Mouse (Mus musculus) kidney, adult 18-20 months (tissue): ENCODE results near the gene Ncapg2.
A peak's percentile ranks its signal among the peaks of the same experiment; 100 is the strongest.

Source experiments
- DNase-seq: peaks from one replicate; pipeline ENCODE4 v3.0.0; 2021

Gene Ncapg2

GRCm38 (mm10) chr12:116449536-116449935, 44.3 kb downstream of the Ncapg2 start:
- DNase-seq: peak; percentile 31

GRCm38 (mm10) chr12:116460379-116461065, 55.3 kb downstream of the Ncapg2 start:
- DNase-seq: no peak

- no peak for DNase-seq
Observed at GRCm38 (mm10) chr12:116467030-116467429, 61.8 kb downstream of the Ncapg2 start.

GRCm38 (mm10) chr12:116468348-116468747, 63.1 kb downstream of the Ncapg2 start:
- DNase-seq: no peak

- no peak for DNase-seq
Observed at GRCm38 (mm10) chr12:116469096-116469495, 63.9 kb downstream of the Ncapg2 start.

GRCm38 (mm10) chr12:116473264-116473663, 68.1 kb downstream of the Ncapg2 start:
- DNase-seq: no peak

- no peak for DNase-seq
Observed at GRCm38 (mm10) chr12:116473761-116474160, 68.6 kb downstream of the Ncapg2 start.

- DNase-seq: no peak
Observed at GRCm38 (mm10) chr12:116474676-116475075, 69.5 kb downstream of the Ncapg2 start.

DNA sequence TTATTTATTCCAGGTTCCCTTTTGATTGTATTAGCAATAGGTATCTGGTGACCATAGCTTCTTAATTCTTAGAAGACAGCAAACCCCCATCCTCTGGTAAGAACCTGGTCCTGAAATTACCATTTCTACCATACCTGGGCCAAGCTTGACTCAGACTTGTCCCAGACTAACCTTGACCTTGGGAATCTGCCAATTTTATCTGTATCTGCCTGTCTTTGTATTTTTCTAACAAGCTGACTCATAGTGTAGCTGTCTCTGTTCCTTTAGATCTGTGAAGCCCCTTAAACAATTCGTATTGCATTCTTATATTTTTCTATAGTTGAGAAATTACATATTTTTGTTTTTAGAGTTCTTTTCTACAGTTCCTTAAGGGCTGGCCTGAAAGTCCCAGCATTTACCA, 73.6 kb downstream of the Ncapg2 start:
- DNase-seq: no peak

GRCm38 (mm10) chr12:116481921-116482320, 76.7 kb downstream of the Ncapg2 start:
- DNase-seq: no peak

GRCm38 (mm10) chr12:116483581-116483980, 78.4 kb downstream of the Ncapg2 start:
- no peak for DNase-seq

GRCm38 (mm10) chr12:116484991-116485390, 79.8 kb downstream of the Ncapg2 start:
- DNase-seq: no peak

DNA sequence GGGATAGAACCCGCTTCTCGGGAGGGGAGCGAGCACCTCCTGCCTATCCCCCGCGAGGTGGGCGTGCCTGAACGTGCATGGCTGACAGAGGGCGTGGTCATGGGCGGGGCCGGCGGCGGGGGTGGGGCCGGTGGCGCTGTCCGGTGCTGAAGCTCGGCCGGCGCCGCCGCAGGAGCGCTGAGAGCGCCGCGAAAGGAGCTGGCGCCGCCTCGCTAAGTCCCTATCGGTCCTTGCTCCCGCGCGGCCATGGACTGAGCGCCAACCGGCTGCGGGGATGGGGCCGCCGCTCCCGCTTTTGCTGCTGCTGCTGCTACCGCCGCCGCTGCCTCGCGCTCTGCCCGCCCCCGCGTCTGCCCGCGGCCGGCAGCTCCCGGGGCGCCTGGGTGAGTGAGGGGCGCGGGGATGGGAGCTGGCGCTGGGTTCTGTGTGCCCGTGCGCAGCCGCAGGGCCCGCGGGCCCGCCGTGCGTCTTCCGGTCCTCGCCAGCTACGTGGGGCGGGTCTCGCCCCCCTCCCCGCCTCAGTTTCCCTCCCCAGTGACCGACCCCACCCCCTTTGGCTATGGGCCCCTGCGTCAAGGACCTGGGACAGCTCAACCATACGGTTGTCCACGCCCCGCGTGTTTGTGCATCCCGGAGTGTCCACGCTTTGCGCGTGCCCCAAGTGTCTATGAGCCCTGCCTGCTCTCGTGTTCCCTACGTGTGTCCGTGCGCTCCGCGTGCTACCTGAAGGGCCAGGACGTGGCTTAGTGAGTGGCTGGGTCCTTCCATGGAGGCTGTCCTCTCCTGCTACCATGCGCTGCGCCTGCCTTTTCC, 80.6 kb downstream of the Ncapg2 start, which contains the start of gene Ptprn2:
TSS of gene Ptprn2 (plus strand) at position 130 of the 813 bp plus-strand sequence.
- peak; percentile 57 for DNase-seq

GRCm38 (mm10) chr12:116486404-116486730, 81.2 kb downstream of the Ncapg2 start:
- no peak for DNase-seq

DNA sequence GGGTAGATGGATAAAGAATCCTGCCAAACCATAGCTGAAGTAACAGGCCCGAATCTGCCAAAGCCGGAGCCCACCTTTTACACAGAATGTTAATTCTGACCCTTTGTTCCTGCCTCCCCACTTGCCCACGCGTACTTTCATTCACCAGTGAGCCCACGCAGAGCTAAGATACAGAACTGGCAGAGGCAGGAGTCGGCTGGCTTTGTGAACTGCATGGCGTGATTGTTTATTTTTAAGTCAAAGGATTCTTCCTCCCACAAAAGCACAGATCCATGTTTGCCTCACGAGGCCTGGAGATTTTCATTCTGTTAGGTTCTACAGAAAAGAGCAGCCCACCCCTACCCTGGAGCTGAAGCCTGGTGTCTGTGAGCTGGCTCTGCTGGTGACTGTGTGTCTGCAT, 83.6 kb downstream of the Ncapg2 start:
- no peak for DNase-seq

DNA sequence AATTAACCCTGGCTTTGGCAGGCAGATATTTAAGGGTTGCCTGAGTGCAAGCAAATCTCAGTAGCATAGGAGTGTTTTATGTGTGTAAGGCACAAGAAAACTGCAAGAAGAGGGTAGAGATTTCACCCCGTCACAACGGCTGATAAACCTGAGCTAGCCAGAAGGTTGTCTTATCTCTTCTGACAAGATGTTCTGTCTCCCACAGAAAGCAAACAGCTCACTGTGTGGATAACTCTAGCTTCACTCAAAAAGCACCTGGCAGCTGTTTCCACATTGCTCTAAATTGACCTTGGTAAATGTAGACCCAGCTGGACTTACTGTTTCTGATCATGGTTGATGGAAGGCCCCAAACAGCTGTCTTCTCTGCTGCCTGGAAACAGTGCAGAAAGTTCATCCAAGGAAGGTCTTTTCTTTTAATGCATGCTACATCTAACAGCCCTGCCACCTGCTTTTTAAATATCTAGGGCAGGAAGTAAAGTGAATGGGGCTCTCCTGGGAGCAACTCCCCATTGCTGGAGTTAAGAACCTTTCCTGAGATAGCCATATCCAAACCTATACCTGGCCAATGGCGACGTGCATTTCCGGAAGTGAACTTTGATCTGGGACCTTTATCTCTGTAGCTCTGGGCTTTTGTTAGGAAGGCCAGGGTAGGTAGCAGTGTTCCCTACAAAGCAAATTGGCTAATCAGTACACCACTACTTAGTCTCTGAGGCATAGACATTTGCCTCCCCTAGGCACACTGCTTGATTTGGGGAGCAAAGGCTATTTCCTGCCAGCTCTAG, 85.6 kb downstream of the Ncapg2 start:
- no peak for DNase-seq

DNA sequence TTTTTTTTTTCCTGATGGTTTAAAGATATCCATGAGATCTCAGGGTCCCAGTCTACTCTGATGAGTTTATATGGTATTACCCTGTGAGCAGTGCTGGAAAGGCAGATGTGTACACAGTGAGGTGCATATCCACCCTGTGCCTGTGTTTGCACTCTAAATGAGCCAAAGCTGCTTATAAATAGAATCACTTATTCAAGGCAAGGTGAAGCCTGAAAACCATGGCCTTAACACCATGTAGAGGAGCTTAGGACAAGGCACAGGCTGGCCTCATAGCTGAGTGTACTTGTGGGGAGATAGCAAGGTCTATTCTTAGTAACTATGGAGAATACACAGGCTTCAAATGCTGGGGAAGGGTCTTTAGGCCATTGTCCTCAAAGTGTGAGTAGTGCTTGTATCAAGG, 93.5 kb downstream of the Ncapg2 start:
- no peak for DNase-seq

- DNase-seq: no peak
Observed at GRCm38 (mm10) chr12:116500652-116501051, 95.5 kb downstream of the Ncapg2 start.

GRCm38 (mm10) chr12:116512482-116512881, 107.3 kb downstream of the Ncapg2 start:
- DNase-seq: no peak
